Mouse (Mus musculus) R1 (cell line): ENCODE results near the gene Clasp1.

ENCODE experiments used
- DNase-seq: peaks from one replicate; pipeline ENCODE4 v3.0.0-alpha.2; 2018; ENCODE audit warnings: low read depth, low spot score

Clasp1 gene

GRCm38 (mm10) chr1:118402966-118403365 lies 14.1 kb downstream of the Clasp1 start:
- no peak for DNase-seq

GRCm38 (mm10) chr1:118403440-118403839 lies 14.6 kb downstream of the Clasp1 start:
- no peak for DNase-seq

- DNase-seq: no peak
These were observed 18.9 kb downstream of the Clasp1 start for GRCm38 (mm10) chr1:118407586-118408250.

GRCm38 (mm10) chr1:118409249-118409648 lies 20.4 kb downstream of the Clasp1 start:
- peak; percentile 21 for DNase-seq

DNA sequence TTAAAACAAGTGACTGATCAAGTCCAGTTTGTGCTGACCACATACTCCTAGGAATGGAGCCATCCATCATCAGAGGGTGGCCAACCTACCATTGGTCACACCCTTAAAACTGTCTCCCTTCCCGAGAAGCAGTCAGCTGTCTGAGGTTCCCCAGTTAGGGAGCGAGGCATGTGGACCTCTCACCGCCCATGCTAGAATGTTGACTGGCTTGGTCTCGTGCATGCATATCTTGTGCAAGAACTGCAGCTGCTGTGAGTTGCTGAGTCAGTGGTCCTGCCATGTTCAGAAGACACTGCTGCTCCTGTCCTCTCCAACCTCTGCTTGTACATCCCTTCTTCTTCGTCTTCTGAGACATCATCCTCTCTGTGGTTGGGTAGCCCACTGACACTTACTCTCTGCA lies 22.0 kb downstream of the Clasp1 start:
- no peak for DNase-seq

- no peak for DNase-seq
These were observed 24.3 kb downstream of the Clasp1 start for GRCm38 (mm10) chr1:118413169-118413568.

GRCm38 (mm10) chr1:118417047-118417730 lies 28.3 kb downstream of the Clasp1 start:
- DNase-seq: no peak

DNA sequence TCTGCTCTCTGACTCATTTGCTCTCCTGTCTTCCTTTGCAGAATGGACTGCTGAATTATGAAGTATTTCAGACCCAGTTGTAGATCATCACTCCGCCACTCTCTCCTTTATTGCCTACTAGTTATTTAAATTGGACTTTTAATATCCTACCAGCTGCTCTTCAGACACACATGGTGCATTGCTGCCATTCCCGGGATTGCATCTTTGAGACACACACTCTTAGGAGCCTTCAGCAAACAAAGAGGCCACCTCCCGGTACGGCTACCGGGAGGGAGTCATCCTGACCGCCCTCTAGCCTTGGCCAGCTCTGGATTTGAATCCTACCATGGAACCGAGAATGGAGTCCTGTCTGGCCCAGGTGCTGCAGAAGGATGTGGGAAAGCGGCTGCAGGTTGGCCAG lies 30.5 kb downstream of the Clasp1 start:
- no peak for DNase-seq

- DNase-seq: no peak
These were observed 32.3 kb downstream of the Clasp1 start for GRCm38 (mm10) chr1:118421149-118421548.

DNA sequence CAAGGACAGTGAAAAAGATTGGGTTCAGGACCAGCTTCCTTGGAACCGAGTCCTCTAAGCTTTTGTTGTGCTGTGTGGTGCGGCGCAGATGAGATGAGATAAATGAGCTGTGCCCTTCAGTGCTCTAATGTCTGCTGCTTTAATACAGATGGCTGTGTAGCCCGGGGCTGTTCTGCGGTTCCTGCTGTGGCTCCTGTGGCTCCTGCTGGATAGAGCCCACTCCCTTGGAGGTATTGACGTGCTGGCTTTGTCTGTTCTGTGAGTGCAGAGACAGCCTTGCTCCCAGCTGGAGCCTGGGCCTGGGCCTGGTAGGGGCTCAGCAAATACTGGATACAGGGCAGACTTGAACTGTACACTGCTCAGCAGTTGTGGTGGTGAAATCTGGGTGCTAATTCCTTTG lies 34.0 kb downstream of the Clasp1 start:
- peak; percentile 57 for DNase-seq

DNA sequence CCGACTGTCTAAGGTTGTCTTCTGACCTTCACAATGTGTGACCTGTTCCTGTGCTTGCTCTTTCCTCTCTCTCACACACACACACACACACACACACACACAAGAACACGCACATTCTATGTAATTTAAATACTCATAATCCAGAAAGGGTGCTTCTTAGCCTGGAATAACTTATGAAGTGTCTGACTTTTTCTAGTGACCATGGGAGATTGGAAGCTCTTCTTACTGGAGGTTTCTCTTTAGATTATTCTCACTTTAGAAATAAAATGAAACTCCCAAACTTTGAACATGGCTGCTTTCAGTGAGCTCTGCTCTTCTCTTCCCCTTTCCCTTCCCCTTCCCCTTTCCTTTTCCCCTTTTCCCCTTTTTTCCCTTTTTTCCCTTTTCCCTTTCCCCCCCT lies 37.1 kb downstream of the Clasp1 start:
- DNase-seq: no peak

- DNase-seq: no peak
These were observed 39.7 kb downstream of the Clasp1 start for GRCm38 (mm10) chr1:118428354-118429084.

GRCm38 (mm10) chr1:118431548-118431947 lies 42.7 kb downstream of the Clasp1 start:
- no peak for DNase-seq

GRCm38 (mm10) chr1:118435001-118435473 lies 46.2 kb downstream of the Clasp1 start:
- no peak for DNase-seq

DNA sequence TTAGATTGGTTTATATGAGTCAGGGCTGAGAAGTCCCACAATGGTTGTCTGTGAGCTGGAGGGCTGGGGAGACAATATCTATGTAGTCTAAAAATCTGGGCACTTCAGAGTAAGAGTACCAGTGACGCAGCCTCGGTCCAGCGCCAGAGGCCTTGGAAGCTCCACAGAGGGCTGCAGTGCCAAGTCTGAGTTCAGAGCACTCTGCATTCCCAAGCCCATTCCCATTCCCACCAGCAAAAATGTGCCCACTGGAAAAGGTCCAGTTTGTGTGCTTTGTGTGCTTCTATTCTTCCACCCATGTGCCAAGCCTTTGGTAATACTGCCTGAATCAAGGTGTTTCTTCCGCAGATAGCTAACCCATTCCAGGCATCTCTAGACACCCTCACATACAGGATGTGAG lies 49.0 kb downstream of the Clasp1 start:
- DNase-seq: no peak

DNA sequence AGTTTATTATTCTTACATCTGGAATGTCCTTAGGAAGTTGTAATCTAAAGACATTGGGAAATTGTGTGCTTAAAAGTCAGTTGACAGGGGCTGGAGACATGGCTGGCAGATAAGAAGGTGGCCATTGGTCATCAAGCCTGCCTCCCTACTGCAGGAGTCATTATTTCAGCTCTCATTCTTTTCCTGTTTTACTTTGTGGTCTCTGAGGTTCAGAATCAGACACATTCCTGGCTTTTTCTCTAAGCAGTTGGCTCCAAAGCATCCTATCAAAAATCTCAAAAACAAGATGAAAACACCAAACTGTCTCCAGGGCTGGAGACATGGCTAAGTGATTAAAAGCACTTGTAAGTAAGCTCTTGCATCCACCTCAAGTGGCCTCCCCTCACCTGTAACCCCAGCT lies 49.5 kb downstream of the Clasp1 start:
- no peak for DNase-seq

- DNase-seq: no peak
These were observed 51.7 kb downstream of the Clasp1 start for GRCm38 (mm10) chr1:118440547-118440946.

DNA sequence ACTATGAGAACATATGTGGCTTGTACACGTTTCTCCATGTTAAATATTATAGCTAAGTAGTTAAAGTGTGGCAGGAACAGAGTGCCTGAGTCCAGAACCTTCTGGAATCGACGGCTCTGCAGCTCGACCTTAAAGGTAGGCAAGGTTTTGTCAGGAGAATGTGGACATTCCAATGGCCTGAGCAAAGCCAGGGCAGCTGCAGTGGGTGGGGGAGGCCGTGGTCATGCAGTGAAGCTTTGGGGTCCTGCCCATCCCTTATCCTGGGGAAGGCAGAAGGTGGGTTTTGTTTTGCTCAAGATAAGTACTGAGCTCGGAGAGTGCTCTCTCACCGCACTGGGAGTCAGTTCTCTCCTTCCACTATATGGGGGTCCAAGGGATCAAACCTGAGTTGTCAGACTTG lies 55.6 kb downstream of the Clasp1 start:
- no peak for DNase-seq

DNA sequence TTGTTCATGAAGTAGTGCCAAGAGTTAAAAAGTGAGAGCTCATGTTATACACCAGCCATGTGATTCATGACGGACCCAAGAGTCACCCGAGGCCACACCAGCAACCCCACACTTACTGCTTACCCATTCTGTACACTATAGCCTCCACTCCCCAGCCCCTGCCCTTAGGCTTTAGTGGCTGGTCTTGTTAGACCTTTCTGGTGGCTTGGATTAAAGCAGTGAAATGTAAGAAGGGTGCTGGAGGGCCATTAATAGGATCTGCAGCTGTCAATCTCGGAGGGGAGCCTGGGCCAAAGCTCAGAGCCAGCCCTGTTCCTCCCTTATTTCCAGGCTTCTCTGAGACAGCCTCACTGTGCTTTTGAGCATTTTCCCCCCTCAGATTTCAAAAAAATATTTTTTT lies 56.1 kb downstream of the Clasp1 start:
- DNase-seq: no peak

GRCm38 (mm10) chr1:118445441-118445840 lies 56.6 kb downstream of the Clasp1 start:
- no peak for DNase-seq

DNA sequence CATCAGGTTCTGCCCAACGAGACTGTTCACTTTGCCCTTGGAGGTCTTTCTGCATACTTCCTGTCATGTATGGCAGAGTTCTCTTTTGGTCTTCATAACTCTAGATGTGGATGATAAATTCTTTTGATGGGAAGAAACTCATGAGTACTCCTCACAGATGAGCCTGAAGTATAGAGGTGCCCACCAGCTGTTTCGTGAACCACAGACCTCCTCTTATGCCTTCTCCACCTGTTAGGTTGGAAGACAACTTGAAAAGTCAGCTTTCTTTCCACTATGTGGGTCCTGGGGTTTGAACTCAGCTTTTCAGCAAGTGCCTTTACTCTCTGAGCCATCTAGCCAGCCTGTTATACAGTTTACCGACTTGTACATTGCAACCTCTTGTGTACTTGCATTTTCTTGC lies 57.1 kb downstream of the Clasp1 start:
- no peak for DNase-seq

DNA sequence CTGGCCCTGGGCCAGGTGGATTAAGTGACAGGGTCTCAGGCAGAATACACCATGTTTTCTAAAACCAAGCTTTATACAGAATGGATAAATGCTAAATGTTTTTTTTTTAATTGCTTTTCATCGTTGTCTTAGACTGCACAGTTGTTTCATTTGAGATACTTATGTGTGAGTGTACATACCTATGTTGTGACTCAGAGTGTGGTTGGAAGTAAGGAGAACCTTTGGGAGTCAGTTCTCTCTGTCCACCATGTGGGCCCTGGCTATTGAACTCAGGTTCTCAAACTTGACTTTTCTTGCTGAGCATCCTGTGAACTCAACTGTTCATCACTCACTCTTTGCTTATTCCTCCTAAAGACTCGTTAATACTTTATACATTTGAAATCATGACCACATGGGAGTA lies 58.3 kb downstream of the Clasp1 start:
- no peak for DNase-seq

DNA sequence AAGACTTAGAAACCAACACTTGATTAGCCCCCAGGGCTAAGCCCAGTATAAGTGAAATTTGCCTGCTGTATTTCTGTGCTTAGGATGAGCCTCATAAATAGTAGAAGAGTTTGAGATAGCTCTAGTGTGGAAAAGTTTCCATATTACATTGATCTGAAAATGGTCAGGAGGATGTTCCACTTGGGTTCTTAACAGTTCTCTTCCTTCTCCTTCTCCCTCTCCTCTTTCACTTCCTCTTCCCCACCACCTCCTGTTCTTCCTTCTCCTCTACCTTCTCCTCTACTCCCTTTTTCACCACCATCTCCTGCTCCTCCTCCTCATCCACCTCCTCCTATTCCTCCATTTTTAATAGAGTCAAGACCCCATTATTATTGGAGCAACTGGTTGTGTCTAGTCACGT lies 59.4 kb downstream of the Clasp1 start:
- DNase-seq: no peak
